Mouse (Mus musculus) liver, adult 2 months (tissue): ENCODE data around the gene Elovl6. TPM values are rescaled to one million over a fixed set of nuclear protein-coding genes. Genes with fewer than 3 reads are reported as not detected.

Experiments
- DNase-seq: peaks from one replicate; pipeline ENCODE4 v3.0.0-alpha.2; 2011; ENCODE audit warnings: low read depth, low spot score; ENCODE audit errors: extremely low read depth
- H3K27ac ChIP-seq: fragments of 200-500 bp; replicated peaks from 2 replicates; pipeline ENCODE4 v1.5.1; 2012; ENCODE audit warnings: low read depth, mild to moderate bottlenecking, control low read depth, inconsistent platforms, low read length; ENCODE audit not compliant: insufficient read depth
- H3K27me3 ChIP-seq: fragments of 200-500 bp; 2 replicates; pipeline ENCODE4 v1.6.1; 2012; ENCODE audit warnings: mild to moderate bottlenecking, moderate library complexity, low read length, inconsistent platforms; ENCODE audit not compliant: control insufficient read depth, insufficient read depth
- H3K36me3 ChIP-seq: fragments of 200-500 bp; 2 replicates; pipeline ENCODE4 v1.6.1; 2012; ENCODE audit warnings: low read length, inconsistent platforms; ENCODE audit not compliant: control insufficient read depth, insufficient read depth
- H3K4me1 ChIP-seq: fragments of 200-500 bp; 2 replicates; pipeline ENCODE4 v1.6.1; 2011; ENCODE audit warnings: low read length; ENCODE audit not compliant: control insufficient read depth, insufficient read depth
- H3K4me3 ChIP-seq: fragments of 200-500 bp; 2 replicates; pipeline ENCODE4 v1.5.1; 2011; ENCODE audit warnings: low read depth, mild to moderate bottlenecking, control low read depth, low read length, moderate library complexity; ENCODE audit not compliant: insufficient read depth
- H3K79me2 ChIP-seq: fragments of 200-500 bp; 2 replicates; pipeline ENCODE4 v1.6.1; 2012; ENCODE audit warnings: inconsistent platforms, mild to moderate bottlenecking, low read length, moderate library complexity; ENCODE audit not compliant: control insufficient read depth, insufficient read depth
- H3K9ac ChIP-seq: fragments of 200-500 bp; 2 replicates; pipeline ENCODE4 v1.6.1; 2012; ENCODE audit warnings: low read depth, mild to moderate bottlenecking, control low read depth, inconsistent platforms, low read length
- CTCF ChIP-seq: fragments of 200-500 bp; IDR thresholded peaks from 2 replicates; pipeline ENCODE4 v1.5.1; 2011; ENCODE audit warnings: low read depth, low read length, control low read depth
- POLR2A ChIP-seq: fragments of 200-500 bp; IDR thresholded peaks from 2 replicates; pipeline ENCODE4 v1.6.1; 2011; ENCODE audit warnings: low read length, control low read depth; ENCODE audit not compliant: insufficient read depth; ENCODE audit errors: extremely low read depth
- WGBS: fragments of 180-500 bp; shearing (Covaris S2); methylation state at CpG from one replicate; pipeline ENCODE4 v1.1.7; 2018; 5-methylcytosine and 5-hydroxymethylcytosine counted together
- polyA plus RNA-seq: library from polyadenylated mRNA; depleted of rRNA; stranded (reverse); fragments of >200 nt; gene quantifications from 2 replicates; pipeline ENCODE4 v1.2.3, GENCODE M21; 2012
- total RNA-seq: library from RNA; depleted of rRNA; stranded (reverse); fragments of >200 nt; gene quantifications from 2 replicates; pipeline ENCODE4 v1.2.3, GENCODE M21; 2014

The Elovl6 gene
- total and polyA plus RNA-seq, 2 experiments, result 44.3 to 70.5 TPM

GRCm38 (mm10) chr3:129571642-129572041, 39.5 kb downstream of the Elovl6 start:
- Histone ChIP-seq H3K4me3 (no peak overlapping the region), H3K79me2 (peaks cover 10% of the 10 kb centered on the region; the same call in 1 of the 2 replicates), H3K27me3 (no peaks in the 10 kb centered on the region), H3K27ac (no peak overlapping the region), H3K36me3 (peaks cover 32% of the 10 kb centered on the region; the same call in 1 of the 2 replicates), H3K9ac (no peak overlapping the region), H3K4me1 (peaks cover 22% of the 10 kb centered on the region)
- TF ChIP-seq POLR2A, result no peak
- no peak for TF ChIP-seq CTCF
- WGBS, result 88% methylated on average over 5 of the region's 5 CpGs
- DNase-seq, result no peak

GRCm38 (mm10) chr3:129572959-129573358, 40.8 kb downstream of the Elovl6 start:
- Histone ChIP-seq H3K9ac (no peak overlapping the region), H3K27me3 (no peaks in the 10 kb centered on the region), H3K27ac (no peak overlapping the region), H3K4me1 (peaks cover 18% of the 10 kb centered on the region), H3K4me3 (no peak overlapping the region), H3K36me3 (peaks cover 33% of the 10 kb centered on the region; the same call in 1 of the 2 replicates), H3K79me2 (peaks cover 10% of the 10 kb centered on the region; the same call in 1 of the 2 replicates)
- DNase-seq, result no peak
- WGBS, result 92% methylated on average over 4 of the region's 4 CpGs
- TF ChIP-seq POLR2A, result no peak
- TF ChIP-seq CTCF, result no peak

DNA sequence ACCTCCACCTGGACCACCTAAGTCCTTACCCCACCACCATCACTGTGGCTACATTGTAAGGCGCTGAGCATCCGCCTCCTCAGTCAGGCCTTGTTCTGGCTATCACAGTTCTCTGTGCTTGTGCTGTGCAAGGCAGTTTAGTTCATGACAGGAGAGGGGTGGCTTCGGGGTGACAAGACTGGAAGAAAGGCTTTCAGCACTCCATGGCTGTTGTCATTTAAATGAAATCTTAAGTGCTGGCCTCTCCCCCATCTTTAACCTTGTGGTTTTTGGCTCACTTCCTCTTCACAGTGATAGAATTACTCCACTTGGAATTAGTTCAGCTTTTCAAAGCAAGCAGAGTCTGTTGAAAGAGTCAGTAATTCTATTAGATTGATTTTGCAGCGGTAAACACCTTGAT, 41.5 kb downstream of the Elovl6 start:
- no peaks in the 10 kb centered on the region for H3K27me3 ChIP-seq
- H3K36me3 ChIP-seq, result peaks cover 30% of the 10 kb centered on the region; the same call in 1 of the 2 replicates
- peaks cover 10% of the 10 kb centered on the region; the same call in 1 of the 2 replicates for H3K79me2 ChIP-seq
- WGBS, result 58% methylated on average over 4 of the region's 4 CpGs
- H3K27ac ChIP-seq, result peak overlapping the region; percentile 7
- peaks cover 18% of the 10 kb centered on the region for H3K4me1 ChIP-seq
- peak; percentile 84 for DNase-seq
- TF ChIP-seq CTCF, result no peak
- no peak for TF ChIP-seq POLR2A
- H3K4me3 ChIP-seq, result no peak overlapping the region
- no peak overlapping the region for H3K9ac ChIP-seq

- Histone ChIP-seq H3K27me3 (no peaks in the 10 kb centered on the region), H3K36me3 (peaks cover 26% of the 10 kb centered on the region; the same call in 1 of the 2 replicates), H3K9ac (no peak overlapping the region), H3K27ac (no peak overlapping the region), H3K4me3 (no peak overlapping the region), H3K4me1 (peaks cover 26% of the 10 kb centered on the region), H3K79me2 (peaks cover 4% of the 10 kb centered on the region; the same call in 1 of the 2 replicates)
- TF ChIP-seq CTCF (no peak), POLR2A (no peak)
- WGBS, result 98% methylated on average over 4 of the region's 4 CpGs
- no peak for DNase-seq
Measured at GRCm38 (mm10) chr3:129575086-129575485, 42.9 kb downstream of the Elovl6 start.

- H3K27me3 ChIP-seq, result no peaks in the 10 kb centered on the region
- no peak overlapping the region for H3K4me3 ChIP-seq
- peaks cover 9% of the 10 kb centered on the region; the same call in 1 of the 2 replicates for H3K79me2 ChIP-seq
- no peak overlapping the region for H3K9ac ChIP-seq
- WGBS, result 87% methylated on average over 6 of the region's 6 CpGs
- TF ChIP-seq POLR2A, result no peak
- no peak for TF ChIP-seq CTCF
- no peak for DNase-seq
- H3K27ac ChIP-seq, result no peak overlapping the region
- H3K36me3 ChIP-seq, result peaks cover 19% of the 10 kb centered on the region; the same call in 1 of the 2 replicates
- H3K4me1 ChIP-seq, result peaks cover 28% of the 10 kb centered on the region
Measured at GRCm38 (mm10) chr3:129576522-129576921, 44.4 kb downstream of the Elovl6 start.

DNA sequence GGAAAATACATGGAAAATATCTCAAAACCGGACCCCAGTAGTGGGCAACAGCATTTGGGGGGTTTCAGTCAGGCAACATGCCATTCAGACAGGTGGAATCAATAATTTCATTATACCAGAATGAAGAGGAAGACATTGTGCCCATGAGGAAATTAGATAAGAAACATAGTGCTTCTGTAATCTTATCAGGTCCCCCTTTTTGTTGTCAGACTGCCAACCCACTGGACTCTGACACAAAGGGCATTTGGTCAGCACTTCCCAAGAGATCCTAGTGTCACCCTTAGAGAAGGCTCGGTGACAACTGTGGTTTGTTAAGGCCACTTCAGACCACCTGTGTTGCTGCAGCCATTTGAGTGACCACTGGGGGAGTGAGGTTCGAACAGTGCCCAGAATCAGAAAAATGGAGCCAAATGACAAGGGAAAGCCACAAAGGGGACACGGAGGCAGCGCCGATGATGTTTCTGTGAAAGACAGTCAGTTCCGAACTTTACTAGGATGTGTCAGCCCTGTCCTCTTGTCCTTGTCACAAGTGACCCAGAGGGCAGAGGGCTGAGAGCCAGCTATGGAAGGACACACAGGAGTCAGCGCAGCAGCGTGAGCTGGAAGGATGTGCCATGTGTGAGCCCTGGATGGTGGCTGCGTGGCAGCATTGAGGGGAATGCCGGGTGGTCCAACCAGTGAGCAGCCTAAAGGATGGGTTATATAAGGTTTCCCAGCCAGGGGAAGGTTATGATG, 46.8 kb downstream of the Elovl6 start:
- Histone ChIP-seq H3K79me2 (peaks cover 17% of the 10 kb centered on the region; the same call in 1 of the 2 replicates), H3K36me3 (peaks cover 13% of the 10 kb centered on the region; the same call in 1 of the 2 replicates), H3K4me1 (peaks cover 32% of the 10 kb centered on the region), H3K27me3 (no peaks in the 10 kb centered on the region), H3K9ac (0 out of 2 replicates have a peak overlapping the region, but pooled peaks have one; percentile 7), H3K4me3 (no peak overlapping the region), H3K27ac (peak overlapping the region; percentile 73)
- TF ChIP-seq POLR2A (no peak), CTCF (no peak)
- DNase-seq, result peak; percentile 85
- 45% methylated on average over 11 of the region's 11 CpGs for WGBS
